Mouse (Mus musculus): ENCODE data around the gene Hlcs. TPM values are rescaled to one million over a fixed set of nuclear protein-coding genes. Genes with fewer than 3 reads are reported as not detected.

Gene Hlcs
- total RNA-seq, 2 experiments from 2014 or later: 20.6 to 23.1 TPM

GRCm38 (mm10) chr16:94290073-94290999 is 23.0 kb downstream of the Hlcs start:
- DNase-seq (ENCODE audit: low spot score in 2 of 2): peak; percentile 49 to 65

DNA sequence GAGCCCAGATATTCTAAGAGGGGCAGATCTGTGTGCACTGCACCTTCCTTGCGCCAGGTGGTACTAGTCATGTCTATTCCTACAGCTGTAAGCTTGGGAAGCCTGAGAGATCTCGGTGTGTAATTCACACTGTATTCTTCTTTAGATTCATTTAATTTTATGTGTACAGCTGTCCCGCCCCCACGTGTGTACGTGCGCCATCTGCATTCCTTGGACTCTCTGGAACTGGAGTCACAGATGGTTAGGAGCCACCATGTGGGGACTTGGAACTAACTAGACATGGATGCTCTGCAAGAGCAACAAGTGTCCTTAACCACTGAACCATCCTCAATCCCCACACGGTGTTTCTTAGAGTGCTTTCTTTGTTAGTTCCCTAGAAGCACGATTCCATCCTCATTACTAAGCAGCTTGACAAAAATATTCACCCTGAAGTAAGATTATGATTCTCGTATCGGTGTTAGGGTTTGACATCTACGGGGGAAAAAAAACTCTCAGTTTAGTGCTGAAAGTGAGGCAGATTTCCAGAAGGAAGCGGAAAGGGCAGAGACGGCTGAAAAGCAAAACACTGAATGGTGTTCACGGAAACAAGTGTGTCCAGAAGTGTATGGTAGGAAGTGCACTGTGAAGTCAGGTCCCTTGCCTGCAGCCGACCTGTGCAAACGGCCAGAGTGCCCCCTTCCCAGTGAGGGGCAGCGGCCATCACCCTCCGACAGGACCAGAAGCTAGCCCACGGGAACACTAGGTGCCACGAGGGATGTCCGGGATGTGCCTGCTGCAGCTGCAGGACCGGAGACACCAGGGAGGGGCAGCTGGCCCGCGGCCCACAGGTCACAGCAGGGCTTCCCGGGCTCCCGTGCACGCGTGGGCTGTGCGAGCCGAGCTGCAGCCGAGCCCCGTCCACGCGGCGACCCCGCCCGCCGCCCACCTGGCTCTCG is 24.0 kb downstream of the Hlcs start:
- no peak for DNase-seq (ENCODE audit: low spot score in 2 of 2)

DNA sequence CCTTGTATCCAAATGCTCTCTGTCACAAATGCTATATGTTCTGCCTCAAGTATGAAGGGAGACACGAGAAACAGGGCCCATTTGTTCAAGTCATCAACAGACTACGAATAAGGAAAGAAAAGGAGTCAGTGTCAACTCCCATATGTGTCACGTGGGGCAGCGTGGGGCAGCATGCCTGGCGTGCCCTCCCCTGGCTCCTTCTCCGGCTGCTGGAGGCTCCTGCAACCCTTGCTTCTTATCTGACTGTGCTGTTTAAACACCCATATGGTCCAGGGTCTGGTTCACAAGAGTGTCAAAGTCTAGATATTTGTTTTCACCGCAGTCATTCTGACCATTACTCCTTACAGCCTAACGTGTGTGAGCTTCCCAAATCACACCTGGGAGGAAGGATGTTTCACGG is 25.5 kb downstream of the Hlcs start:
- no peak for DNase-seq (ENCODE audit: low spot score in 2 of 2)

GRCm38 (mm10) chr16:94283972-94284371 is 29.4 kb downstream of the Hlcs start:
- DNase-seq (ENCODE audit: low spot score in 2 of 2): no peak

- no peak for DNase-seq (ENCODE audit: low spot score in 2 of 2)
Observed at GRCm38 (mm10) chr16:94270826-94271225, 42.5 kb downstream of the Hlcs start.

DNA sequence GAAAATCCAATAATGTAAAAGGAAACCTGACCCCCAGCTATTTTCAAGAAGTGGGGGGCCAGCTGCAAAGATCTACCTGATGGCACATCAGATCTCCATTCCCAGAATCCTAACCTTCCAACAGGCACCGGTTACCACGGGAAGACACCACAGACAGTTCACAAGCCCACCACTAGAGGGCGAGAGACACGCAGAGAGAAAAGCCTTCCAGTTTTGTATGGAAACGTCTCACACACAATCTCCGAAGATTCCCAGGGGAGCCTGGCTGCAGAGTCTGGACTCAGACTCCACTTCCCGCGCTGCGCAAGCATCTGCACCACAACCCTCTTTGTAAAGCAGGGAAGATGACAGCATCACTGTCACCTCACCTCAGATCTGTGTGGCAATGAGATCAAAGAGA is 43.7 kb downstream of the Hlcs start:
- DNase-seq (ENCODE audit: low spot score in 2 of 2): peak; percentile 50 to 76

DNA sequence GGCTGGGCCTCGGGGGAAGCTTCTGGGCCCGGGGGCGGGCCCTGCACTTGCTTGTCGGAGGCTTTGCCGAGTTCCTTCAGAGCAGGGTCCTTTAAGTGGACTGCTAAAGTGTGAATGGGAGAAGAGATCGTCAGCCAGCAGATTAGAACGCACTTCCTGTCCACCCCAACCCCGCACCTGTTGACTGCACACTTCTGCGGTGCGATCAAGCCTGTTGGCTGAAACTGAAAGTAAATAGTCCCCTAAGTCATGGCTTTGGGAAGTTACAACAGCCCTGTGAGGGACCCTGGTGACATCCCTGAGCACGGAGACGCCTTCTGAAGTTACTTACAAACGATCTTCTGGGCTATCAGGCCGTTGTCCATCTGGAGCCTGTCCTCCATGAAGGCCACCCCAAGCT is 45.2 kb downstream of the Hlcs start:
- no peak for DNase-seq (ENCODE audit: low spot score in 2 of 2)

GRCm38 (mm10) chr16:94264611-94265010 is 48.8 kb downstream of the Hlcs start:
- no peak for DNase-seq (ENCODE audit: low spot score in 2 of 2)

DNA sequence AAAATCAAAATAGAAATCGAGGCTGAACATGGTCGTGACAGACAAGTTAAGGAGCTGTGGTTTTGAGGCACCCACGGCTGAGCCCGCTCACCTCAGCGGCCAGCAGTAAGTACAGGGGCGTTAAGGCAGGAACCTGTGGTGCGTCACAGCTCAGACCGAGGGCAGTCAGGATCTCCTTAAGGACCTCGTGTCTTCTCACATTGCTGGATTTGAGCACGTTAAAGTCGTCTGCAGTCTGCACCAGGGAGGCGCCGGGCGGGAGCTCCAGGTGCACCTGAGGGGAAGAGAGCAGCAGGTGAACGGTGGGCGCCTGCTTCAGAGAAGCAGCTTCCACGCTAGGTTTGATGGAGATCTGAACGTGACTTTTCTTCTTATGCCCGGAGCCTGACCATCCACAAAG is 50.9 kb downstream of the Hlcs start:
- DNase-seq (ENCODE audit: low spot score in 2 of 2): no peak

DNA sequence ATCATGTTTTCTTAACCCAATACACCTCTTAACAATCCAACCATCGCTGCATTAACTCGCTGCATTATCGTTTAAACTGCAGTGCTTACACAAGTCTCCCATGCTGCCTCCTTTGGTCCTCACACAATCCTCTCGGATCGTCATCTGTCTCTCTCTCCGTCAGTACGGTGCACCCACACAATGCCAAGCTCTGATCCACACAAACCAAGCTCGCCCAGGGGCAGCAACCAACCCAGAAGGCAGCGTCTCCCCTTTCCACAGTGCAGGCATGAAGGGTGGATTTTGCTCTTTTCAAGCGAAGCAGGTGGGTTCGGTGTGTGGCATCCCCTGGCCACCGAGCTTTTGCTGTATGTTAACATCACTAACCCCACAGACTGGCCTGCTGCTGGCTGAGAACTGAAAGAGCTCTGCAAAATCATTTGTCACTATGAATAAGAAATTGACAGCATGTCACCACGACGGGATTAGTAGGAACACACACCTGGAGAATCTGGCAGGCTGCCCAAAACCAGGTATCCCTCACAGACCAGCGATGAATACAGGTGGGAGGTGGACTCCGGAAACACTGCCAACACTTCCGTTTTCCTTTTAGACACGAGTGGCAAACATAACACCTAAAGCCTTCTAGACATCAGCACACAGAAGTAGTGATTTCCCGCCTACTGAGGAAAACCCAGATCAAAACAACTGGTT is 52.3 kb downstream of the Hlcs start:
- no peak for DNase-seq (ENCODE audit: low spot score in 2 of 2)

GRCm38 (mm10) chr16:94258366-94259310 is 54.7 kb downstream of the Hlcs start:
- peak; percentile 37 to 64 for DNase-seq (ENCODE audit: low spot score in 2 of 2)

DNA sequence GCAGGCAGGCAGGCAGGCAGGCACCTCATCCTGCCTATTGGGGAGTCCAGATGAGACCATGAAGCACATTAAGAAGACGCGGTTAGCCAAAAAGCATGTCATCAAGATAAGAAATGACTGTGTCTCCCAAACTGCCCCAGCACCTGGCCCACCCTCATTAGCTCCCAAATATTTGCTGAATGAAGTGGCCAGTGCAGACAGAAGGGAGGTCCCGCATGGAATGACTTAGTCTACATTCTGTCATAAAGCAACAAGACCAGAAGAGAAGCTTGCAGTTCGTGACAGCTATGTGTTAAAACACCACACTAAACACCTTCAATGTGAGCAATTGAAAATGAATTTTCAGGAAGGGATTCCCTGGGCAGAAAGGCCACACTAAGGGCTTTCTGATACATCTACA is 57.8 kb downstream of the Hlcs start:
- no peak for DNase-seq (ENCODE audit: low spot score in 2 of 2)

DNA sequence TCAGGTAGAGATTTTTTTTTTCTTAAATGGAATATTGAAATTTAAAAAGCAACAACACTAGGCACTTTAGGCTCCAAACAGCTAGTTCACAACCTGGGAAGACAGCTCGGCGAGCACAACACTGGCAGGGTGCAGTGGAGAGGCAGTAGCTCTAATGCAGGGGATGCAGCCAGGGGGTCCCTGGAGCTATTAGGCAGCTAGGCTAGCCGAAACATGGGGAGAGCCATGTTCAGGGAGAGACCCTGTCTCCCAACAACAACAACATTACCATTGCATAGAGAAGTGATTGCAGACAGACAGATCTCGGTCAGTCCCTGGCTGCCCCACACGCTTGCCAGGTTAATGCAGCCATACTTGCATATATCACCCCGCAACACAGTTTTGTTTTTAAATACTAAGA is 58.3 kb downstream of the Hlcs start:
- DNase-seq (ENCODE audit: low spot score in 2 of 2): no peak

- DNase-seq (ENCODE audit: low spot score in 2 of 2): no peak
Observed at GRCm38 (mm10) chr16:94254415-94254891, 58.9 kb downstream of the Hlcs start.

GRCm38 (mm10) chr16:94253671-94254414 is 59.5 kb downstream of the Hlcs start:
- DNase-seq (ENCODE audit: low spot score in 2 of 2): no peak

GRCm38 (mm10) chr16:94251756-94252155 is 61.6 kb downstream of the Hlcs start:
- no peak for DNase-seq (ENCODE audit: low spot score in 2 of 2)

GRCm38 (mm10) chr16:94250640-94251349 is 62.6 kb downstream of the Hlcs start:
- no peak for DNase-seq (ENCODE audit: low spot score in 2 of 2)

DNA sequence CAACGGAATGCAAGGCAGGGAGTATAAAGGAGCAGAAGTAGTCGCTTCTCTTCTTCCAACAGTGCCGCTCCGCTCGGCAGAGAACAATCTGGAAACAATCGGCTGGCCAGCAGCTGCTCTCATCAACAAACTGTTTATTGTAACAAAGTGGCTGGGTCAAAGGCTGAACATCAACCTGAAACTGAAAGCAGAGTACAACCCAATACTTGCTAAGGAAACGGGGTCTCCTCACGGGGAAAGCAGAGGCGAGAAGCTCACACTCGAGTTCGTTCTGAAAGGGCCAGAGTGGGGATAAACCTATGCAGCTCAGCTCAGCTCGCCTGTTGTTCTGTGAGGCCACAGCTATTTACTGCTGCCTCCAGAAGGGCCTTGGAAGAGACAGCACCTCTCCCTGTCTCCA is 63.2 kb downstream of the Hlcs start:
- no peak for DNase-seq (ENCODE audit: low spot score in 2 of 2)

DNA sequence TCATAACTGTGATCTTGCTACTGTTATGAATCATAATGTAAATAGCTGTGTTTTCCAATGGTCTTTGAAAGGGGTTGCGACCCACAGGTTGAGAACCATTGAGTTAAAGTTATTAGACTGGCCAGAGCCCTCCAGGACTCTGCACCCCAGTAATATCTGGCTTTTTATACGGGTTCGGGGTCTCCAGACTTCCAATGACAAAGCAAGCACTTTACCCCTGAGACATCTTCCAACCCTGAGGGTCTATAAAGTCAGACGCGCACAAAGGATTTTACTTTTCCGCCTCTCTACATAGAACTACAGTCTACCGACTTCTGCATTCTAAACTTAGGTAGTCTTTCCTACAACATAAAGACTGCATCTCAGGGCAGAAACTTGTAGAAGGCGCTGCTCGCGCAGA is 63.7 kb downstream of the Hlcs start:
- DNase-seq (ENCODE audit: low spot score in 2 of 2): no peak
